Mouse (Mus musculus) olfactory bulb, adult 2 months (tissue): ENCODE data around the gene Erbb4. TPM values are rescaled to one million over a fixed set of nuclear protein-coding genes. Genes with fewer than 3 reads are reported as not detected.
A peak's percentile ranks its signal among the peaks of the same experiment; 100 is the strongest.

ENCODE experiments used
- H3K27ac ChIP-seq: fragments of 200-500 bp; 2 replicates; pipeline ENCODE4 v1.5.1; 2012; ENCODE audit warnings: low read depth, low read length; ENCODE audit not compliant: insufficient read depth
- H3K4me1 ChIP-seq: fragments of 200-500 bp; 2 replicates; pipeline ENCODE4 v1.6.1; 2012; ENCODE audit warnings: low read length; ENCODE audit not compliant: control insufficient read depth, insufficient read depth
- H3K4me3 ChIP-seq: fragments of 200-500 bp; 2 replicates; pipeline ENCODE4 v1.5.1; 2012; ENCODE audit warnings: mild to moderate bottlenecking, low read depth, low read length, moderate library complexity; ENCODE audit not compliant: insufficient read depth
- CTCF ChIP-seq: fragments of 200-500 bp; IDR thresholded peaks from 2 replicates; pipeline ENCODE4 v1.5.1; 2012; ENCODE audit warnings: low read depth, mild to moderate bottlenecking, low read length, moderate library complexity; ENCODE audit not compliant: insufficient read depth
- POLR2A ChIP-seq: fragments of 200-500 bp; IDR thresholded peaks from 2 replicates; pipeline ENCODE4 v1.6.1; 2012; ENCODE audit warnings: mild to moderate bottlenecking, low read depth, low read length, moderate library complexity; ENCODE audit not compliant: insufficient read depth
- WGBS: fragments of 180-500 bp; shearing (Covaris S2); methylation state at CpG from one replicate; pipeline ENCODE4 v1.1.7; 2018; 5-methylcytosine and 5-hydroxymethylcytosine counted together
- polyA plus RNA-seq: library from polyadenylated mRNA; stranded (reverse); fragments of >200 nt; gene quantifications from 2 replicates; pipeline ENCODE4 v1.2.4, GENCODE M21; 2012; ENCODE audit warnings: low replicate concordance; ENCODE audit not compliant: missing spikeins, insufficient read depth, insufficient read length

The Erbb4 gene
- polyA plus RNA-seq, 1 experiment = not detected

DNA sequence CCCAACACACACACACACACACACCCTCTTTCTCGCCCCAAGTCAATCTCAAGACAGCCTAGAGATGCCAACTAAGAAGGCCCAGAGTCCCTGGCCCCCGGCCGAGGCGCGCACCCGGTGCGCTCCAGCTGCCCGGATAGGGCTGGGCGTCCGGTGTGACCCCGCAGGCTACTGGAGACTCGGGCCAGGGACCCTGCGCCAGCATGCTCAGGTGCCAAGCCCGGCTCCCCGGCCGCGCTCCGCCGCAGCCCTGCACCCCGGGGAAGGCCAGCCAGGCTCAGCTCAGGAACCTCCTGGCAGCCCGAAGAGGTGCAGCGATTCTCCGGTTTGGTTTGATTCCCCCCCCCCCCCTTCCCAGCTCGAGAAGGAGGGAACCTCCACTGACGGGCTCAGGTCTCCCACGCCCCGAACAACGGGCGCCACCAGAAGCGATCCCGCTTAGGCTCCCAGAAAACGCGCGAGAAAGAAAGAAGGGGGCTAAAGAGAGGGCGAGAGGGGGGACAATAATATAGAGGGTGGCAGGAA lies 860 bp downstream of the Erbb4 start:
- peak overlapping the region; percentile 67 for H3K4me3 ChIP-seq
- TF ChIP-seq POLR2A (no peak), CTCF (no peak)
- WGBS = under 1% methylated on average over 34 of the region's 35 CpGs

DNA sequence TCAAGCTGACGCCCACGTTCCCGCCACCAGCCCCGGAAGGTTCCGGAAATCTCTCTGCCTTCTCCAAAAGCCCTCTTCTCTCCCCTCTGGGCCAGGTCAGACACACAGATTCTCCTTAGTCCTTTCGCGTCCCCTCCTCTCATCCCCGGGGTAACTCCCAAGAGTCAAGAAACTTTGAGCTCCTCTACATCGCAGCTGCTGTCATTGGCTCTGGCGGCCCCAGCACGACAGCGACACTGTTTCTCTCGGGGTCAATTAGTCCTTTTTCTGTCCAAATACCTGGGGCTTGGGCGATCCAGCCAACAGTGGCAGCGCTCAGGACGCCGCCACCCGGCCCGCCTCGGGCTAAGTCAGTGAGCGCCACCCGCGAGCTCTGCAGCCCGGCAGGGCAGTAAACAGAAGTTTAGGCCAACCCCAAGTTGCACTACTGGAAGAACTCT lies 1.5 kb downstream of the Erbb4 start:
- H3K4me1 ChIP-seq = no peaks in the 10 kb centered on the region
- WGBS = under 1% methylated on average over 24 of the region's 24 CpGs
- H3K4me3 ChIP-seq = peak overlapping the region; percentile 67
- TF ChIP-seq CTCF = no peak
- TF ChIP-seq POLR2A = no peak
- H3K27ac ChIP-seq = peak overlapping the region; percentile 34

More for the DNA sequence above, 860 bp downstream of the Erbb4 start:
- H3K27ac ChIP-seq = peak overlapping the region; percentile 17
- H3K4me1 ChIP-seq = no peaks in the 10 kb centered on the region

DNA sequence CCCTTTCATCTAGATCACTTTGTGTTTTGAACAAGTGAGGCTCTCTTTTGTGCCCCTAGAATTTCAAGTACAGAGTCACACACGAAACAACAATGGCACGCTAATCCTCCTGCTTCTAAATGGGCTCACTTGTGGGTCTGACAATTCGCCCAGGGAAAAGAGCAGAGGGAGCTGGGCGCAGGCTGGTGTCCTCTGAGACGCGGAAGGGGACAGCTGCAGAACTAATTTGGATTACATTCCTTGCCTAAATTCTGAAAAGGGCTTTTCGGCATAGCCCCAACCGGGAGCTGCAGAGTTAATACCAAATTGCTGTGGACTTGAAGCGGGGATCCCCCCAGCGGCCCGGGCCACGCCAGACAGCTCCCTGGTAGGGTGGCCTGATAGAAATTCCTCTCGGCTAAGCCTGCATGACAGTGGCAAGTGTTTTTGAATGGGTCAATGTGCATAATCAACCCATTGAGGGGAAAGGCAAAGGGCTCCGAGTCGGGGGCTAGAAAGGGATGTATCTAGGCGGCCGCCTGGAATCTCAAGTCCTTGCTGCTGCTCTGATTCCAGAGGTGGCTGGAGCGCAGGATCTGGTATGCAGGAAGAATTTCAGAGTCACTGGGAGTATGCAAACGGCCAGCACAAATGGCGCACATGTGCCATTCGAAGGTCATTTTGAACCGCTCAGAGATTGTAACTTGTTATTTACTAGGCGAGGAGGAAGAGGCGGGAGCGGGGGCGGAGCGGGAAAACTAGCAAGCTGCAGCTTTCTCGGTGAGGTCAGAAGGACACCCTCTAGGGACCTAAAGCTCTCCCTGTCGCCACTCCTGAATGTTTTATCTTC lies 2.2 kb downstream of the Erbb4 start:
- H3K27ac ChIP-seq = peak overlapping the region; percentile 34
- no peak for TF ChIP-seq CTCF
- TF ChIP-seq POLR2A = no peak
- no peaks in the 10 kb centered on the region for H3K4me1 ChIP-seq
- H3K4me3 ChIP-seq = peak overlapping the region; percentile 67
- 2% methylated on average over 29 of the region's 29 CpGs for WGBS

DNA sequence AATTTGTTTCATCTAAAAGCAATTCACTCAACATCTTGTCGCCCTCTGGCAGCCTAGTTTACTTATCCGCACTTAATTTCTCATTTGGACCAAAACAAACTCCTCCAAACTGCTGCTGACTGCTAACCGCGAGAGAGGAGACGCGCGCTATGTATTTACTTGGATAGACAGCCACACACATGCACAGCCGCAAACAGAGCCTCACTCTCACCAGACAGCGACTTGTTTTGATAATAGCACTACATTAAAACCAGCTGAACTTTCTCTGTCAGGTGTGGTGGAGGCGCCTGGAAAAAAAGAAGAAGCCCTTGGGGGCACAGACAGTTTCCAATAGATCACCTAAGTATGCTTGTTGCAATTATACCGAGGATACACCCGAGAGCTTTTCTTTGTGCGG lies 2.8 kb downstream of the Erbb4 start:
- peak overlapping the region; percentile 34 for H3K27ac ChIP-seq
- no peak for TF ChIP-seq CTCF
- no peak for TF ChIP-seq POLR2A
- 5% methylated on average over 13 of the region's 13 CpGs for WGBS
- peak overlapping the region; percentile 67 for H3K4me3 ChIP-seq
- no peaks in the 10 kb centered on the region for H3K4me1 ChIP-seq

DNA sequence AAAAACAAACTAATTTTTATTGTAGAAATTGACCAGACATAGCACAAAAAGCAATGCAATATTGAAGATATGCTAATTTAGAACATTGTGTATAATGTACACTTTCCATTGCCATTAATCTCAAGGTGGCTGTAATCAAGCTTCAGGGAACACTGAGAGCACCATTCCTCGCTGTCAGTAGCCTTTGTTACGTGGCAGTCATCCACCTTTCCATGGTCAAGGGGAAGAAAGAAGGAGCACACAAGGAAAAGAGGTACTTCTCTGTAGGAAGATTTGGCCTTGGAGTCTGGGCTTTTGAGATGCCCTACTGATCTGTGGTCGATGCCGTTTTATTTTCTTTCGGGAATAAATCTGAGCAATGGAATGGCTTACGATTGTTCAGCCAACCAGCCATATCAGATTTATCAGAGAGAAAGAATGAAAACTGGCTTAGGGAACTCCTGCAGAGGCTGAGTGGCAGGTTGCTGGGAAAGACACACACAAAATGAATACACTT lies 4.6 kb downstream of the Erbb4 start:
- no peak overlapping the region for H3K27ac ChIP-seq

DNA sequence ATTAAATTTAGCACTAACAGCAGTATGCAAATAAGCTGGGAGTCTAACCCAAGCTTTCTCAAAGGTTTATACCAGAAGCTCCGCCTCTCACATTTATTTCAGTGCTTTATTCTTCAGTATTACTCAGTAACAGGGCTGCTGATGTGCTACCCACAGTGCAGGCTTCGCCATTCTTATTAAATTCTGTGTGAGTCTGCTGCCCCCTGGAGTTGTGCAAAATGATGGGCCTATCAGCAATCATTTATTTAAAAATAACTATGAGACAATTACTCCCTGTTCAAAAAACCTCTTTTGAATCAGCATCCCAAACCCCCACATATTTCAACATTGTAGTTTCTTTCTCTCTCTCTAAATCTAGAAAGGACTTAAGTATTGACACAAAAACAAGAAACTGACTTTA lies 6.2 kb downstream of the Erbb4 start:
- Histone ChIP-seq H3K4me3 (no peak overlapping the region), H3K4me1 (no peaks in the 10 kb centered on the region), H3K27ac (no peak overlapping the region)
- 80% methylated on average over 2 of the region's 2 CpGs for WGBS
- TF ChIP-seq CTCF = no peak
- TF ChIP-seq POLR2A = no peak

More for the DNA sequence above, 4.6 kb downstream of the Erbb4 start:
- no peaks in the 10 kb centered on the region for H3K4me1 ChIP-seq
- H3K4me3 ChIP-seq = no peak overlapping the region
- 74% methylated on average over 6 of the region's 6 CpGs for WGBS
- no peak for TF ChIP-seq CTCF
- TF ChIP-seq POLR2A = no peak

DNA sequence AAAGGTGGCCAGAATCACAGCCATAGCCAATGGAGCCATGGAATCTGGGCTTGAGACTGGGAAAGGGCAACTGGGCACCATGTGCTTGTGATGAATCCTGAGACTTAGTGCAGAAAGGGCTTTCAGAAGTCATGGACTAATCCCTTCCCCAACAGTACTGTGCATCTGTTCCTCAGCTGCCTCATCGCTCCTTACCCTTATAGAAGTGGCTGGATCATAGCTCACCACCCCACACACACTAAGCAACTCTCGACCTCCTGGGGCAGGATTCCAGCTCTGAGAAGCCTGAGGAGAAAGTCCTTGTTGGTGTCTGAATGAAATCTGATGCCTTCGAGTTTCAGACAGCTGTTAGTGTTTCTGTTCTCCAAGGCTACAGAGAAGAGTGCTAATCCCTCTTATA lies 14.8 kb downstream of the Erbb4 start:
- H3K4me1 ChIP-seq = no peaks in the 10 kb centered on the region
- TF ChIP-seq CTCF = no peak
- no peak for TF ChIP-seq POLR2A
- 69% methylated on average over 3 of the region's 3 CpGs for WGBS
- H3K27ac ChIP-seq = no peak overlapping the region
- H3K4me3 ChIP-seq = no peak overlapping the region

DNA sequence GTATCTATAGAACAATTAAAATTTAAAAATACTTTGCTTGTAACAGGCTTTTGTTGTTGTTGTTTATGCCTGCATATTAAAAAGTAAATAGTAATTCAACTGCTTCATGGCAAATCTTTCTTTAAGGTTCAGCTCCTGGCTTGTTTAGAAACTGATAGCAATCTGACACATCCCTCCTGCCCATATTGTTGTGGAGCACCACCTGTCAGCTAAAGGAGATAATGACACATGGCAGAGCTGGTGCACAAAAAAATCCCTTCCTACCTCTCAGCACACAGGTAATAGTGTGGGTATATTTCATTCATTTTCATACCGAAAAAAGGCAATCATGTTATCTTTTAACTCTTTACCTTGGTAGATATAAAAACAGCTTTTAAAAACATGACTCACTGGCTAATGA lies 18.5 kb downstream of the Erbb4 start:
- H3K4me3 ChIP-seq = no peak overlapping the region
- WGBS = 76% methylated on average over 1 of the region's 1 CpGs
- TF ChIP-seq POLR2A (no peak), CTCF (no peak)
- H3K4me1 ChIP-seq = no peaks in the 10 kb centered on the region
- no peak overlapping the region for H3K27ac ChIP-seq

DNA sequence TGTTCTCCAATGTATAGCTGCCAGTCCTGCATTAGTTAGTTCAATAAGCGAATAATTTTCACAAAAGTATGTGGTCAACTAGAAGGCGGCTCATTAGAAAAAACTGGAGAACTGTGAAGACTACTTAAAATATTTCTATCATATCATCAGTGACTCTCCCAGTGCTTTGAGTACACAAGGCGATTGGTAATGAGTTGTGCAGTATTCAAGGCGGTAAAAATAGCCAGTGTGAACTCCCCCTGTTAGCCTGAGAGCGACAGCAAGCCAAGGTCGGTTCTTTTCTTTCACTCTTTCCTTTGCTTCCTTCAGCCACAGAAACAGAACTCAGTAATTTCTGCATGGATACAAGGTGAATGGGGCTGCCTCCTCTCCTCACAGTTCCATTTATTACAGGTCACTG lies 22.1 kb downstream of the Erbb4 start:
- H3K4me3 ChIP-seq = no peak overlapping the region
- TF ChIP-seq POLR2A = no peak
- no peak for TF ChIP-seq CTCF
- no peak overlapping the region for H3K27ac ChIP-seq
- WGBS = 63% methylated on average over 6 of the region's 6 CpGs
- H3K4me1 ChIP-seq = no peaks in the 10 kb centered on the region
